Mouse (Mus musculus) hindbrain, embryonic 11.5 days (tissue): ENCODE results near the gene Ccdc91. TPM values are rescaled to one million over a fixed set of nuclear protein-coding genes. Genes with fewer than 3 reads are reported as not detected.

Experiments used
- ATAC-seq: fragments of 200-750 bp; cut with Nextera tagmentation; 2 replicates; pipeline ENCODE4 v1.8.0; 2017; ENCODE audit warnings: mild to moderate bottlenecking, moderate TSS enrichment, moderate library complexity; ENCODE audit not compliant: low FRiP score
- DNase-seq: peaks from one replicate; pipeline ENCODE4 v3.0.0-alpha.2; 2015; ENCODE audit warnings: low spot score
- H3K27ac ChIP-seq: fragments of 300-500 bp; sonication (generic); 2 replicates; pipeline ENCODE4 v1.5.1; 2014; ENCODE audit warnings: mild to moderate bottlenecking, low read depth, low read length
- H3K27me3 ChIP-seq: fragments of 300-500 bp; sonication (generic); 2 replicates; pipeline ENCODE4 v1.6.1; 2014; ENCODE audit warnings: mild to moderate bottlenecking, low read length, moderate library complexity, mixed read lengths; ENCODE audit not compliant: control insufficient read depth, insufficient read depth
- H3K36me3 ChIP-seq: fragments of 300-500 bp; sonication (generic); 2 replicates; pipeline ENCODE4 v1.6.1; 2014; ENCODE audit warnings: mild to moderate bottlenecking, low read length, moderate library complexity, mixed read lengths; ENCODE audit not compliant: control insufficient read depth, insufficient read depth
- H3K4me1 ChIP-seq: fragments of 300-500 bp; sonication (generic); replicated peaks from 2 replicates; pipeline ENCODE4 v1.6.1; 2014; ENCODE audit warnings: low read length, mixed read lengths; ENCODE audit not compliant: control insufficient read depth, insufficient read depth
- H3K4me2 ChIP-seq: fragments of 300-500 bp; sonication (generic); replicated peaks from 2 replicates; pipeline ENCODE4 v1.6.1; 2014; ENCODE audit warnings: mild to moderate bottlenecking, low read depth, low read length
- H3K4me3 ChIP-seq: fragments of 300-500 bp; sonication (generic); 2 replicates; pipeline ENCODE4 v1.5.1; 2014; ENCODE audit warnings: low read depth, low read length
- H3K9ac ChIP-seq: fragments of 300-500 bp; sonication (generic); 2 replicates; pipeline ENCODE4 v1.6.1; 2014; ENCODE audit warnings: low read depth, low read length
- H3K9me3 ChIP-seq: fragments of 300-500 bp; sonication (generic); 2 replicates; pipeline ENCODE4 v1.6.1; 2016; ENCODE audit warnings: low read length; ENCODE audit not compliant: control insufficient read depth
- whole genome bisulfite sequencing: fragments of 180-500 bp; shearing (Covaris S2); extraction: QIAGEN DNeasy Blood & Tissue Kit; methylation state at CpG from one replicate; pipeline ENCODE4 v1.1.7; 2014; 5-methylcytosine and 5-hydroxymethylcytosine counted together
- polyA plus RNA-seq: library from polyadenylated mRNA; unstranded; fragments of >200 nt; fragmentation: Nextera tagmentation; extraction: Ambion mirVana; gene quantifications from 2 replicates; pipeline ENCODE4 v1.2.1, GENCODE M21; 2014

Ccdc91 gene
- polyA plus RNA-seq, 1 experiment from 2014 or later, result 32.2 TPM

GRCm38 (mm10) chr6:147501439-147501838 lies 25.8 kb downstream of the Ccdc91 start:
- H3K27ac ChIP-seq, result no peak overlapping the region
- DNase-seq (no peak), ATAC-seq (no peak)
- H3K4me2 ChIP-seq, result no peak overlapping the region
- H3K27me3 ChIP-seq, result no peaks in the 10 kb centered on the region
- H3K9me3 ChIP-seq, result no peaks in the 10 kb centered on the region
- no peaks in the 10 kb centered on the region for H3K4me1 ChIP-seq
- no peak overlapping the region for H3K4me3 ChIP-seq
- no peaks in the 10 kb centered on the region for H3K36me3 ChIP-seq
- 89% methylated on average over 3 of the region's 3 CpGs for WGBS
- no peak overlapping the region for H3K9ac ChIP-seq

- 81% methylated on average over 9 of the region's 9 CpGs for WGBS
- ATAC-seq (no peak), DNase-seq (no peak)
- H3K27ac ChIP-seq, result no peak overlapping the region
- H3K9ac ChIP-seq, result no peak overlapping the region
- H3K36me3 ChIP-seq, result no peaks in the 10 kb centered on the region
- no peak overlapping the region for H3K4me2 ChIP-seq
- H3K27me3 ChIP-seq, result no peaks in the 10 kb centered on the region
- H3K4me3 ChIP-seq, result no peak overlapping the region
- no peaks in the 10 kb centered on the region for H3K9me3 ChIP-seq
- no peaks in the 10 kb centered on the region for H3K4me1 ChIP-seq
These were observed 30.4 kb downstream of the Ccdc91 start for GRCm38 (mm10) chr6:147506074-147506473.

GRCm38 (mm10) chr6:147506496-147506895 lies 30.9 kb downstream of the Ccdc91 start:
- Histone ChIP-seq H3K27me3 (no peaks in the 10 kb centered on the region), H3K4me2 (no peak overlapping the region), H3K9me3 (no peaks in the 10 kb centered on the region), H3K36me3 (no peaks in the 10 kb centered on the region), H3K4me3 (no peak overlapping the region), H3K27ac (no peak overlapping the region), H3K9ac (no peak overlapping the region), H3K4me1 (no peaks in the 10 kb centered on the region)
- WGBS, result 91% methylated on average over 10 of the region's 10 CpGs
- DNase-seq (no peak), ATAC-seq (no peak)

- Histone ChIP-seq H3K9me3 (no peaks in the 10 kb centered on the region), H3K36me3 (no peaks in the 10 kb centered on the region), H3K27me3 (no peaks in the 10 kb centered on the region), H3K4me3 (no peak overlapping the region), H3K4me1 (no peaks in the 10 kb centered on the region), H3K4me2 (no peak overlapping the region), H3K9ac (no peak overlapping the region), H3K27ac (no peak overlapping the region)
- no peak for DNase-seq
- WGBS, result 91% methylated on average over 6 of the region's 6 CpGs
- ATAC-seq, result no peak
These were observed 31.6 kb downstream of the Ccdc91 start for GRCm38 (mm10) chr6:147507186-147507585.

GRCm38 (mm10) chr6:147510516-147510915 lies 34.9 kb downstream of the Ccdc91 start:
- H3K27ac ChIP-seq, result no peak overlapping the region
- H3K4me3 ChIP-seq, result no peak overlapping the region
- DNase-seq (no peak), ATAC-seq (no peak)
- no peaks in the 10 kb centered on the region for H3K4me1 ChIP-seq
- H3K27me3 ChIP-seq, result no peaks in the 10 kb centered on the region
- no peaks in the 10 kb centered on the region for H3K9me3 ChIP-seq
- 92% methylated on average over 2 of the region's 2 CpGs for whole genome bisulfite sequencing
- no peak overlapping the region for H3K9ac ChIP-seq
- no peak overlapping the region for H3K4me2 ChIP-seq
- H3K36me3 ChIP-seq, result no peaks in the 10 kb centered on the region

- 86% methylated on average over 8 of the region's 8 CpGs for WGBS
- ATAC-seq, result no peak
These were observed 42.3 kb downstream of the Ccdc91 start for GRCm38 (mm10) chr6:147517909-147518308.

GRCm38 (mm10) chr6:147525236-147525635 lies 49.6 kb downstream of the Ccdc91 start:
- no peak for DNase-seq
- Histone ChIP-seq H3K9ac (no peak overlapping the region), H3K36me3 (no peaks in the 10 kb centered on the region), H3K27ac (no peak overlapping the region), H3K4me1 (no peaks in the 10 kb centered on the region), H3K9me3 (no peaks in the 10 kb centered on the region), H3K4me2 (no peak overlapping the region), H3K4me3 (no peak overlapping the region), H3K27me3 (no peaks in the 10 kb centered on the region)
- no peak for ATAC-seq

More at GRCm38 (mm10) chr6:147517909-147518308, 42.3 kb downstream of the Ccdc91 start:
- Histone ChIP-seq H3K4me2 (no peak overlapping the region), H3K4me3 (no peak overlapping the region), H3K27ac (no peak overlapping the region), H3K9ac (no peak overlapping the region), H3K9me3 (no peaks in the 10 kb centered on the region), H3K4me1 (no peaks in the 10 kb centered on the region), H3K27me3 (no peaks in the 10 kb centered on the region), H3K36me3 (no peaks in the 10 kb centered on the region)
- no peak for DNase-seq

GRCm38 (mm10) chr6:147534971-147535370 lies 59.3 kb downstream of the Ccdc91 start:
- Histone ChIP-seq H3K36me3 (no peaks in the 10 kb centered on the region), H3K9me3 (no peaks in the 10 kb centered on the region), H3K4me1 (no peaks in the 10 kb centered on the region), H3K27me3 (no peaks in the 10 kb centered on the region), H3K9ac (no peak overlapping the region), H3K4me3 (no peak overlapping the region), H3K27ac (no peak overlapping the region), H3K4me2 (no peak overlapping the region)
- DNase-seq, result no peak
- WGBS, result 93% methylated on average over 5 of the region's 5 CpGs
- ATAC-seq, result no peak

GRCm38 (mm10) chr6:147538236-147538635 lies 62.6 kb downstream of the Ccdc91 start:
- no peak overlapping the region for H3K27ac ChIP-seq
- H3K9ac ChIP-seq, result no peak overlapping the region
- ATAC-seq (no peak), DNase-seq (no peak)
- no peaks in the 10 kb centered on the region for H3K4me1 ChIP-seq
- 86% methylated on average over 5 of the region's 5 CpGs for WGBS
- H3K4me3 ChIP-seq, result no peak overlapping the region
- H3K27me3 ChIP-seq, result no peaks in the 10 kb centered on the region
- H3K4me2 ChIP-seq, result no peak overlapping the region
- H3K9me3 ChIP-seq, result no peaks in the 10 kb centered on the region
- no peaks in the 10 kb centered on the region for H3K36me3 ChIP-seq
